Mouse (Mus musculus) embryonic facial prominence, embryonic 10.5 days (tissue): ENCODE data around the gene Fbn1. TPM values are rescaled to one million over a fixed set of nuclear protein-coding genes. Genes with fewer than 3 reads are reported as not detected.

Experiments used
- DNase-seq: peaks from one replicate; pipeline ENCODE4 v3.0.0-alpha.2; 2017; ENCODE audit warnings: low spot score
- H3K27ac ChIP-seq: fragments of 300-500 bp; sonication (generic); replicated peaks from 2 replicates; pipeline ENCODE4 v1.5.1; 2016; ENCODE audit warnings: mild to moderate bottlenecking
- H3K27me3 ChIP-seq: fragments of 300-500 bp; sonication (generic); replicated peaks from 2 replicates; pipeline ENCODE4 v1.6.1; 2016; ENCODE audit warnings: low read depth, mild to moderate bottlenecking; ENCODE audit not compliant: poor library complexity, severe bottlenecking
- H3K36me3 ChIP-seq: fragments of 300-500 bp; sonication (generic); replicated peaks from 2 replicates; pipeline ENCODE4 v1.6.1; 2016; ENCODE audit warnings: mild to moderate bottlenecking, moderate library complexity
- H3K4me1 ChIP-seq: fragments of 300-500 bp; sonication (generic); 2 replicates; pipeline ENCODE4 v1.6.1; 2016
- H3K4me3 ChIP-seq: fragments of 300-500 bp; sonication (generic); 2 replicates; pipeline ENCODE4 v1.5.1; 2016; ENCODE audit warnings: mild to moderate bottlenecking, moderate library complexity
- H3K9me3 ChIP-seq: fragments of 300-500 bp; sonication (generic); 2 replicates; pipeline ENCODE4 v1.6.1; 2016; ENCODE audit warnings: mild to moderate bottlenecking
- WGBS: fragments of 180-500 bp; shearing (Covaris S2); methylation state at CpG from one replicate; pipeline ENCODE4 v1.1.7; 2016; 5-methylcytosine and 5-hydroxymethylcytosine counted together
- polyA plus RNA-seq: library from polyadenylated mRNA; unstranded; fragments of >200 nt; fragmentation: Nextera tagmentation; extraction: Ambion mirVana; gene quantifications from 2 replicates; pipeline ENCODE4 v1.2.1, GENCODE M21; 2016

The Fbn1 gene
- polyA plus RNA-seq, 1 experiment from 2014 or later: 8.1 TPM

DNA sequence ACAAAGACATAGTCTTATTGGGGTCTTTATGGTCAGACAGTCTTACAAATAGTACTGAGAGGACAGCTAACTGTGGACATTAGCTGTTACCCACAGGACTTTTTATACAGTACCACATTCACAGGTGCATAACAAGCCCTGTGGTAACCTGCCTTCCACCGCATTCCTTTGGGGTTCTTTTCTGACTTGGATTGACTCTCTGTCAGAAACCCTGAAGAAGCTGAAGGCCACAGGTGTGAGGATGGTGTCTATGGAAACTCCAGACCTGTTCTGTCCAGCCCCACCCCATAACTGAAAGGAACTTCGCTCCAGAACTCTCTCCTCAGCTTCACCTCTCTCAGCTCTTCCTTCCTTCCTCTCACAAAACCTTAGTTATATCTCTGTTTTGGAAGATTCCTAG, 13.5 kb downstream of the Fbn1 start:
- no peak overlapping the region for H3K27ac ChIP-seq
- DNase-seq: no peak
- no peak overlapping the region for H3K4me3 ChIP-seq
- H3K36me3 ChIP-seq: peaks cover 8% of the 10 kb centered on the region
- H3K4me1 ChIP-seq: peaks cover 7% of the 10 kb centered on the region
- H3K27me3 ChIP-seq: no peaks in the 10 kb centered on the region
- WGBS: 92% methylated on average over 2 of the region's 2 CpGs
- H3K9me3 ChIP-seq: no peaks in the 10 kb centered on the region

DNA sequence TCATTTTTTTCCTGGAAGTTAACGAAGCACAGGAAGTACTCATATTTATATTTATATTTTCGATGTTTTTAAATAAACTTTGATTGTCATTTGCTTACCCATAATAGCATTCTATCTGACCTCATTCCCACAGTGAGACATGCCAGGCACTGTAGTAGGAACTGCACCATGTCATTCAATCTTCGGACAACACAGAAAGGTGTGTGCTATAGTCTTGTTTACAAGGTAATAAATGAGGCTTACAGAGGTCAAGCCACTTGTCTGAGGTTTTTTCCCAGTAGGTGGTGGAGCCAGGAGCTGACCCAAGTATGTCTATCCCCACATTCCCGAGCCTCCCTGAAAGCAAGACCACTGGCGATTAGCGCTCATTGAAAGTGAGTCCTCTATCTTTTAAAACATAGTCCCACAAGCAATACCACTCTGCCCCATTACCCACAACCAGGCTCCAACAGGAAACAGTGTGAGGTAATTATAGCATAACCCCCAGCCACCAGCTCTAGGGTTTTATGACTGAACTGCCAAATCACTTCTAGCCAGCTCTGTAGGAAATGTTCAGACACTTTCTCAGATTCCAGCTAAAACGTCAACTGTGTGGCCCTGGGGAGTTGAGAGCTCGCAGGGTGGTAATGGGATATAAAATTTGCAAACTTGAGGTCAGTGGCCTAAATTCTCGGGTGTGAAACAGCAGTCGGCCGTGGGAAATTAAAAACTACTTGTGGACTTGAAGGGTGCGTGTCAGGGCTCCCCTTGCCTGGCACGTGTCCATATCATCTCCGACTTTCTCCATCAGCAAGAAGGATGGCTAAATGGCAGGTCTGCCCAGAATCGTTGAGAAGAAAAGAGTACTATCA, 15.5 kb downstream of the Fbn1 start:
- WGBS: 80% methylated on average over 15 of the region's 15 CpGs
- H3K4me3 ChIP-seq: no peak overlapping the region
- no peaks in the 10 kb centered on the region for H3K9me3 ChIP-seq
- H3K27me3 ChIP-seq: no peaks in the 10 kb centered on the region
- no peak overlapping the region for H3K27ac ChIP-seq
- H3K36me3 ChIP-seq: peaks cover 8% of the 10 kb centered on the region
- peaks cover 10% of the 10 kb centered on the region for H3K4me1 ChIP-seq
- no peak for DNase-seq

GRCm38 (mm10) chr2:125489979-125490378, 17.8 kb downstream of the Fbn1 start:
- Histone ChIP-seq H3K36me3 (no peaks in the 10 kb centered on the region), H3K4me1 (peaks cover 10% of the 10 kb centered on the region), H3K9me3 (no peaks in the 10 kb centered on the region), H3K27me3 (no peaks in the 10 kb centered on the region), H3K4me3 (no peak overlapping the region), H3K27ac (no peak overlapping the region)
- DNase-seq: no peak
- WGBS: 95% methylated on average over 1 of the region's 1 CpGs

GRCm38 (mm10) chr2:125484910-125485309, 22.9 kb downstream of the Fbn1 start:
- no peak overlapping the region for H3K27ac ChIP-seq
- H3K27me3 ChIP-seq: no peaks in the 10 kb centered on the region
- no peaks in the 10 kb centered on the region for H3K36me3 ChIP-seq
- WGBS: 81% methylated on average over 9 of the region's 9 CpGs
- DNase-seq: no peak
- no peaks in the 10 kb centered on the region for H3K9me3 ChIP-seq
- no peak overlapping the region for H3K4me3 ChIP-seq
- peaks cover 5% of the 10 kb centered on the region for H3K4me1 ChIP-seq

DNA sequence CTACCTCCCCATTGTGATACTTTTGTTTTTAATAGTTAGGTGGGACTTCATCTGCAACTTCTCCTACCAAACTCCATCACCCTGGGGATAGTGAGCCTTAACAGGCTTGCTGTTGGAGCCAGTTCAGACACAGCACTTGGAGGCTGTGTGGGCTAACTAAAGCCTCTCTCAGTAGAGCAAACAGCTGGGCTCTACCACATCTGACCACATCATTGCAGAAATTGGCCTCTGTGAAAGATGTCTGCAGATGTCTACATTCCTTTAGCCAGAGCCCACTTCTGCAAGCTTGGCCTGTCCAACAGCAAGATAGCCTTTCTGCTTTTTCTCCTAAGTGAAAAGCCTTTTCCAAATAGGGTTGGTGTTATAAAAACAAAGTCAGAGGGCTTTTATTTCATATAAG, 23.6 kb downstream of the Fbn1 start:
- no peak overlapping the region for H3K27ac ChIP-seq
- H3K4me1 ChIP-seq: peaks cover 5% of the 10 kb centered on the region
- H3K36me3 ChIP-seq: no peaks in the 10 kb centered on the region
- no peak overlapping the region for H3K4me3 ChIP-seq
- H3K9me3 ChIP-seq: no peaks in the 10 kb centered on the region
- H3K27me3 ChIP-seq: no peaks in the 10 kb centered on the region
- no peak for DNase-seq

GRCm38 (mm10) chr2:125481531-125482317, 26.1 kb downstream of the Fbn1 start:
- WGBS: 92% methylated on average over 9 of the region's 9 CpGs
- Histone ChIP-seq H3K4me3 (no peak overlapping the region), H3K27ac (no peak overlapping the region), H3K27me3 (no peaks in the 10 kb centered on the region), H3K9me3 (no peaks in the 10 kb centered on the region), H3K36me3 (no peaks in the 10 kb centered on the region; the same call in 1 of the 2 replicates), H3K4me1 (peaks cover 2% of the 10 kb centered on the region; the same call in 1 of the 2 replicates)
- no peak for DNase-seq

DNA sequence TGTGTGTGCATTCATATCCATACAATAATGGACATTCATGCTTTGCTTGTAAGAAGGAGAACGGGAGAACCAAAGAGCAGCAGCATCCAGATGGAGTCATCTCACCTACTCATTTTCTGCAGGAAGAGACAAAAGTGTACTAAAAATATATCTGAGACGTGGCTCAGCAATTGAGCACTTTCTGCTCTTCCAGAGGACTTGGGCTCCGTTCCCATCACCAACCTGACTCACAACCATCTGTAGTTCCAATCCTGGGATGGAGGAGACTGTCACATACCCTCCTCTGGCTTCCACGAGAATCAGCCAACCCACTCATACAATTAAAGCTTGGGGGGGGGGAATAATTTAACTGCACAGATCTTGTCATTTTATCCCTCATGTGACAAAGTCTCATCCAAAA, 26.7 kb downstream of the Fbn1 start:
- Histone ChIP-seq H3K27ac (no peak overlapping the region), H3K4me3 (no peak overlapping the region), H3K27me3 (no peaks in the 10 kb centered on the region), H3K4me1 (peaks cover 2% of the 10 kb centered on the region; the same call in 1 of the 2 replicates), H3K9me3 (no peaks in the 10 kb centered on the region), H3K36me3 (peaks cover 5% of the 10 kb centered on the region; the same call in 1 of the 2 replicates)
- no peak for DNase-seq
- WGBS: 81% methylated on average over 4 of the region's 4 CpGs

GRCm38 (mm10) chr2:125480057-125480456, 27.7 kb downstream of the Fbn1 start:
- Histone ChIP-seq H3K9me3 (no peaks in the 10 kb centered on the region), H3K27ac (no peak overlapping the region), H3K27me3 (no peaks in the 10 kb centered on the region), H3K4me1 (peaks cover 2% of the 10 kb centered on the region; the same call in 1 of the 2 replicates), H3K36me3 (peaks cover 11% of the 10 kb centered on the region; the same call in 1 of the 2 replicates), H3K4me3 (no peak overlapping the region)
- 85% methylated on average over 5 of the region's 5 CpGs for WGBS
- no peak for DNase-seq

DNA sequence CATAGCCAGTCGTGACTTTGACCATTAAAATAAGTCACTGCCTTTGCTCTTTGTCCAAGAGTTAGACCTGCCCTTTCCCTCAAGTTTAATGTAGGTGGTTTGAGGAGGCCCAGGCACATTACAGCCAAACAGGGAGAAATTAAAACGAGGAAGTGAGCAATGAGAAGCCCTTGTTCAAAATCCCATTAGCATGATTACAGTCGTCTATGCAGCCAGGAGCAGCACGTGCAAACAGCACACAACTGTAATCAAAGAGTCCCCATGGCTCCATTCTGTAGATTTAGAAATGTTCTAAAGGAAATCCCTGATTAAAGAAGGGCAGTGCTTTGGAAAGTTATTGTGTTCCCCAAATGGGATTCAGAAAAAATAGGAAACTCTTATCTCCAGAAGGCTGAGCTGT, 29.1 kb downstream of the Fbn1 start:
- Histone ChIP-seq H3K27me3 (no peaks in the 10 kb centered on the region), H3K9me3 (no peaks in the 10 kb centered on the region), H3K36me3 (peaks cover 11% of the 10 kb centered on the region; the same call in 1 of the 2 replicates), H3K4me3 (no peak overlapping the region), H3K27ac (no peak overlapping the region), H3K4me1 (no peaks in the 10 kb centered on the region)
- DNase-seq: no peak
- WGBS: 75% methylated on average over 4 of the region's 4 CpGs

- DNase-seq: no peak
- WGBS: 72% methylated on average over 3 of the region's 3 CpGs
- no peaks in the 10 kb centered on the region for H3K9me3 ChIP-seq
- no peak overlapping the region for H3K4me3 ChIP-seq
- H3K36me3 ChIP-seq: peaks cover 18% of the 10 kb centered on the region
- no peaks in the 10 kb centered on the region for H3K27me3 ChIP-seq
- no peak overlapping the region for H3K27ac ChIP-seq
- H3K4me1 ChIP-seq: no peaks in the 10 kb centered on the region
Measured at GRCm38 (mm10) chr2:125477367-125477766, 30.4 kb downstream of the Fbn1 start.

GRCm38 (mm10) chr2:125476231-125476630, 31.6 kb downstream of the Fbn1 start:
- 88% methylated on average over 3 of the region's 3 CpGs for WGBS
- DNase-seq: no peak

DNA sequence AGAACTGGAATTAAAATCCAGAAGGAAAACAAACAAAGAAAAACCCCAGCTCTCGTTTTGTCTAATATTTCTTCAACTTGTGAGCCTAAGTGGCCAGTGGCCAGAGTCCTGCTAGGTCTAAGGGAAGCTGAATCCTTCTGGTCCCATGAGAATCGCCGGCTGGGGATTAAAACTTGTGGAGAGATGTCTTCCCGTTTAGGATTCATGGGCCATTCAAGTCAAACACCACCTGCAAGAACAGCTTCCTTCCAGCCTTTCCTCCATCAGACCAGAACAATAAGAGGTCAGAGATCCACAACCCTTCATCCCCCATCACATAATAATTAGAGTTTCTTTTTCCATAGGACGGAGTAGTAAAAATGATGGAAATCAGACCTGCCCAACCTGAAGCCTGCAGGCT, 33.1 kb downstream of the Fbn1 start:
- 80% methylated on average over 5 of the region's 5 CpGs for WGBS
- peaks cover 22% of the 10 kb centered on the region for H3K36me3 ChIP-seq
- H3K27ac ChIP-seq: no peak overlapping the region
- DNase-seq: no peak
- H3K4me1 ChIP-seq: peaks cover 13% of the 10 kb centered on the region
- no peak overlapping the region for H3K4me3 ChIP-seq
- no peaks in the 10 kb centered on the region for H3K9me3 ChIP-seq
- no peaks in the 10 kb centered on the region for H3K27me3 ChIP-seq

More at GRCm38 (mm10) chr2:125476231-125476630, 31.6 kb downstream of the Fbn1 start:
- H3K4me1 ChIP-seq: no peaks in the 10 kb centered on the region
- no peak overlapping the region for H3K4me3 ChIP-seq
- no peaks in the 10 kb centered on the region for H3K9me3 ChIP-seq
- H3K36me3 ChIP-seq: peaks cover 22% of the 10 kb centered on the region
- H3K27me3 ChIP-seq: no peaks in the 10 kb centered on the region
- no peak overlapping the region for H3K27ac ChIP-seq
